7 mouse cellular contexts compared by ENCODE assay signal in the genomic region with DNA sequence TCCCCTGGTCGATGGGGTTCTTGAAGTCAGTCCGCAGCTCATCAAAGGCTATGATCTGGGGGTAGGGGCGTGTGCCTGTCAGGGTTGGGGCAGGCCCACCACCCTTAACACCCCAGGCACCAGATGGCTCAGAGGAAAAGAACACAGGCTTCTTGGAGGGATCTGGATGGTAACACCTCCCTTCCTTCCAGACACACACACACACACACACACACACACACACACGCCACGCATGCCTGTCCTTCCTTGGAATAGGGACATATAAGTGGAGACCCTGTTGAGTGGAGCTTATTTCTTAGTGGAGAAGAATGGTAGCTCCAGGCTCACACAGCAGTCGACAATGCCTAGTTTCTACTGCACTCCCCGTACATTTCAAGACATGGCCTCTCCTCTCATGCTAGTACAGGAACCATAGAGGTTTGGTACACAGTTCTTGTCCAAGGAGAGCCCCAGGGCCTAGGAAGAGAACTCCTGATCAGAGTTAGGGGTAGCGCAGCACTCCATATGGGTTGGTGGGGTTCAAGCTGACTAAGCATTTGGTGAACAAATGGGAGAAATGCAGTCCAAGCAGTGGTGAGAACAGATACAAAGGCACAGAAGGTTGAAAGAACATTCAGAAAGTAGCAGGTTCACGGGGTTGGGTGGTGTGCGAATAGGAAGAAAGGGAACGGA. TPM values are rescaled to one million over a fixed set of nuclear protein-coding genes. Genes with fewer than 3 reads are reported as not detected.
DNase-seq lines count a peak whose midpoint lies in the region; ATAC-seq and TF ChIP-seq lines count a peak whose summit lies in the region.

No protein-coding gene starts in this region.

- DNase-seq in lung, postnatal 0 days (ENCODE audit: low spot score), result no peak
- DNase-seq in lung, postnatal 4 days, result no peak
- no peak for DNase-seq in forebrain, embryonic 11.5 days (ENCODE audit: low spot score)
- no peak for DNase-seq in hindbrain, postnatal 0 days (ENCODE audit: low spot score)
- DNase-seq in spleen, adult 12 weeks (ENCODE audit: low spot score), result no peak
- DNase-seq in ovary, postnatal 14 days (ENCODE audit: low spot score), result no peak

- no peak overlapping the region for H3K9ac ChIP-seq in lung, postnatal 0 days (replicated peaks; ENCODE audit: low read depth)
- H3K9ac ChIP-seq in forebrain, embryonic 11.5 days (ENCODE audit: low read length), result peak overlapping the region; percentile 6; the same call in 1 of the 2 replicates
- peak overlapping the region; percentile 39 for H3K9ac ChIP-seq in hindbrain, postnatal 0 days (replicated peaks; ENCODE audit: low read length)
- peak overlapping the region; percentile 92 for H3K9ac ChIP-seq in neural tube, embryonic 13.5 days

- no peak for TF ChIP-seq CTCF in lung, postnatal 0 days (IDR thresholded peaks at IDR 0.05)
- TF ChIP-seq CTCF in hindbrain, postnatal 0 days (IDR thresholded peaks at IDR 0.05; ENCODE audit: low read depth), result no peak

- 40% methylated on average over 11 of the region's 11 CpGs for WGBS in lung, postnatal 0 days
- WGBS in forebrain, embryonic 11.5 days, result 34% methylated on average over 11 of the region's 11 CpGs
- 23% methylated on average over 11 of the region's 11 CpGs for WGBS in hindbrain, postnatal 0 days
- WGBS in neural tube, embryonic 13.5 days, result 34% methylated on average over 11 of the region's 11 CpGs

- no peaks in the 10 kb centered on the region for H3K9me3 ChIP-seq in lung, postnatal 0 days (ENCODE audit: low read length)
- no peaks in the 10 kb centered on the region for H3K9me3 ChIP-seq in forebrain, embryonic 11.5 days (ENCODE audit: control insufficient read depth, low read length)
- no peaks in the 10 kb centered on the region for H3K9me3 ChIP-seq in hindbrain, postnatal 0 days (ENCODE audit: low read length)
- no peaks in the 10 kb centered on the region for H3K9me3 ChIP-seq in neural tube, embryonic 13.5 days

- H3K4me2 ChIP-seq in lung, postnatal 0 days (replicated peaks; ENCODE audit: low read depth, low read length), result no peak overlapping the region
- H3K4me2 ChIP-seq in forebrain, embryonic 11.5 days (ENCODE audit: low read depth, low read length, severe bottlenecking), result peak overlapping the region; percentile 46
- H3K4me2 ChIP-seq in hindbrain, postnatal 0 days (ENCODE audit: low read depth, low read length), result peak overlapping the region; percentile 85
- H3K4me2 ChIP-seq in neural tube, embryonic 13.5 days, result peak overlapping the region; percentile 60

- no peak for TF ChIP-seq EP300 in lung, postnatal 0 days (IDR thresholded peaks at IDR 0.05)

- no peak overlapping the region for H3K4me3 ChIP-seq in lung, postnatal 0 days (ENCODE audit: low read depth, low read length)
- H3K4me3 ChIP-seq in forebrain, embryonic 11.5 days (ENCODE audit: low read depth, low read length), result peak overlapping the region; percentile 18
- peak overlapping the region; percentile 28 for H3K4me3 ChIP-seq in hindbrain, postnatal 0 days (ENCODE audit: low read length)
- H3K4me3 ChIP-seq in neural tube, embryonic 13.5 days, result peak overlapping the region; percentile 61

- 0 out of 2 replicates have a peak, but pooled peaks have one; percentile 2 for ATAC-seq in lung, postnatal 0 days
- ATAC-seq in forebrain, embryonic 11.5 days (replicated peaks; ENCODE audit: low FRiP score), result peak; percentile 13
- peak; percentile 0; the same call in 1 of the 2 replicates for ATAC-seq in hindbrain, postnatal 0 days
- ATAC-seq in neural tube, embryonic 13.5 days (ENCODE audit: low read depth), result peak; percentile 20

- no peak overlapping the region for H3K27ac ChIP-seq in lung, postnatal 0 days (ENCODE audit: low read length)
- peak overlapping the region; percentile 15; the same call in 1 of the 2 replicates for H3K27ac ChIP-seq in forebrain, embryonic 11.5 days (ENCODE audit: low read depth, low read length)
- peak overlapping the region; percentile 94 for H3K27ac ChIP-seq in hindbrain, postnatal 0 days
- H3K27ac ChIP-seq in neural tube, embryonic 13.5 days (replicated peaks), result peak overlapping the region; percentile 92

- H3K4me1 ChIP-seq in lung, postnatal 0 days (ENCODE audit: insufficient read depth, low read depth, low read length), result peaks cover 4% of the 10 kb centered on the region; the same call in 1 of the 2 replicates
- peaks cover 23% of the 10 kb centered on the region for H3K4me1 ChIP-seq in forebrain, embryonic 11.5 days (replicated peaks; ENCODE audit: control insufficient read depth, insufficient read depth, low read length)
- H3K4me1 ChIP-seq in hindbrain, postnatal 0 days (ENCODE audit: insufficient read depth, low read length), result peaks cover 37% of the 10 kb centered on the region
- H3K4me1 ChIP-seq in neural tube, embryonic 13.5 days (replicated peaks), result peaks cover 69% of the 10 kb centered on the region

- H3K36me3 ChIP-seq in lung, postnatal 0 days (ENCODE audit: insufficient read depth, low read length), result peaks cover 13% of the 10 kb centered on the region; the same call in 1 of the 2 replicates
- H3K36me3 ChIP-seq in forebrain, embryonic 11.5 days (ENCODE audit: control insufficient read depth, insufficient read depth, low read length), result no peaks in the 10 kb centered on the region
- H3K36me3 ChIP-seq in hindbrain, postnatal 0 days (ENCODE audit: insufficient read depth, low read length), result peaks cover 16% of the 10 kb centered on the region; the same call in 1 of the 2 replicates
- H3K36me3 ChIP-seq in neural tube, embryonic 13.5 days, result peaks cover 47% of the 10 kb centered on the region

- H3K27me3 ChIP-seq in lung, postnatal 0 days (replicated peaks; ENCODE audit: insufficient read depth, low read length), result no peaks in the 10 kb centered on the region
- H3K27me3 ChIP-seq in forebrain, embryonic 11.5 days (ENCODE audit: control insufficient read depth, insufficient read depth, low read length), result no peaks in the 10 kb centered on the region
- no peaks in the 10 kb centered on the region for H3K27me3 ChIP-seq in hindbrain, postnatal 0 days (ENCODE audit: insufficient read depth, low read length)
- H3K27me3 ChIP-seq in neural tube, embryonic 13.5 days, result no peaks in the 10 kb centered on the region

RNA-seq across cellular contexts. Expression of a gene that starts 3.4 kb away (rescaled TPM):
- 0.70 and 0.89 TPM in 2 replicates for polyA plus RNA-seq in lung, postnatal 0 days (2015; fragmentation: Nextera tagmentation; extraction: Ambion mirVana)
- polyA plus RNA-seq in forebrain, embryonic 11.5 days (2014; fragmentation: Nextera tagmentation; extraction: Ambion mirVana), result 93.2 and 112 TPM in 2 replicates
- total RNA-seq in hindbrain, postnatal 0 days (2014; rRNA removed), result 549 and 573 TPM in 2 replicates
- 358 and 397 TPM in 2 replicates for polyA plus RNA-seq in hindbrain, postnatal 0 days (2015; fragmentation: Nextera tagmentation; extraction: Ambion mirVana)
- 267 and 318 TPM in 2 replicates for polyA plus RNA-seq in neural tube, embryonic 13.5 days (2015; fragmentation: Nextera tagmentation; extraction: Ambion mirVana)

RNA-seq across cellular contexts. Expression of a gene that starts 6.5 kb away (rescaled TPM):
- 93.3 and 105 TPM in 2 replicates for polyA plus RNA-seq in lung, postnatal 0 days (2015; fragmentation: Nextera tagmentation; extraction: Ambion mirVana)
- polyA plus RNA-seq in forebrain, embryonic 11.5 days (2014; fragmentation: Nextera tagmentation; extraction: Ambion mirVana), result 69.5 and 75.8 TPM in 2 replicates
- total RNA-seq in hindbrain, postnatal 0 days (2014; rRNA removed), result 59.7 and 69.0 TPM in 2 replicates
- 66.6 and 68.0 TPM in 2 replicates for polyA plus RNA-seq in hindbrain, postnatal 0 days (2015; fragmentation: Nextera tagmentation; extraction: Ambion mirVana)
- 51.3 and 67.5 TPM in 2 replicates for polyA plus RNA-seq in neural tube, embryonic 13.5 days (2015; fragmentation: Nextera tagmentation; extraction: Ambion mirVana)

RNA-seq across cellular contexts. Expression of a gene that starts 9.6 kb away (rescaled TPM):
- 4.1 and 4.5 TPM in 2 replicates for polyA plus RNA-seq in lung, postnatal 0 days (2015; fragmentation: Nextera tagmentation; extraction: Ambion mirVana)
- 1.2 and 1.8 TPM in 2 replicates for polyA plus RNA-seq in forebrain, embryonic 11.5 days (2014; fragmentation: Nextera tagmentation; extraction: Ambion mirVana)
- 68.9 and 76.6 TPM in 2 replicates for total RNA-seq in hindbrain, postnatal 0 days (2014; rRNA removed)
- polyA plus RNA-seq in hindbrain, postnatal 0 days (2015; fragmentation: Nextera tagmentation; extraction: Ambion mirVana), result 61.0 and 71.5 TPM in 2 replicates
- 8.4 and 10.1 TPM in 2 replicates for polyA plus RNA-seq in neural tube, embryonic 13.5 days (2015; fragmentation: Nextera tagmentation; extraction: Ambion mirVana)

RNA-seq across cellular contexts. Expression of a gene that starts 12.0 kb away (rescaled TPM):
- 228 and 240 TPM in 2 replicates for polyA plus RNA-seq in lung, postnatal 0 days (2015; fragmentation: Nextera tagmentation; extraction: Ambion mirVana)
- 250 and 262 TPM in 2 replicates for polyA plus RNA-seq in forebrain, embryonic 11.5 days (2014; fragmentation: Nextera tagmentation; extraction: Ambion mirVana)
- total RNA-seq in hindbrain, postnatal 0 days (2014; rRNA removed), result 272 and 291 TPM in 2 replicates
- 229 and 230 TPM in 2 replicates for polyA plus RNA-seq in hindbrain, postnatal 0 days (2015; fragmentation: Nextera tagmentation; extraction: Ambion mirVana)
- polyA plus RNA-seq in neural tube, embryonic 13.5 days (2015; fragmentation: Nextera tagmentation; extraction: Ambion mirVana), result 211 and 234 TPM in 2 replicates

RNA-seq across cellular contexts. Expression of a gene that starts 23.5 kb away (rescaled TPM):
- 10.1 and 10.8 TPM in 2 replicates for polyA plus RNA-seq in lung, postnatal 0 days (2015; fragmentation: Nextera tagmentation; extraction: Ambion mirVana)
- polyA plus RNA-seq in forebrain, embryonic 11.5 days (2014; fragmentation: Nextera tagmentation; extraction: Ambion mirVana), result 35.3 and 38.5 TPM in 2 replicates
- total RNA-seq in hindbrain, postnatal 0 days (2014; rRNA removed), result 191 and 227 TPM in 2 replicates
- 75.6 and 76.6 TPM in 2 replicates for polyA plus RNA-seq in hindbrain, postnatal 0 days (2015; fragmentation: Nextera tagmentation; extraction: Ambion mirVana)
- polyA plus RNA-seq in neural tube, embryonic 13.5 days (2015; fragmentation: Nextera tagmentation; extraction: Ambion mirVana), result 73.7 and 80.2 TPM in 2 replicates

Comparison
In these comparisons a context has a peak if more than half of its experiments do, and no peak if none do; other contexts are left out.
1. RNA of a gene that starts 3.4 kb away (polyA plus RNA-seq): 358 to 397 TPM in hindbrain, postnatal 0 days, 267 to 318 TPM in neural tube, embryonic 13.5 days and 93.2 to 112 TPM in forebrain, embryonic 11.5 days; 0.70 to 0.89 TPM in lung, postnatal 0 days; every median in the first group is over 10 times any median in the second.
2. Peak in every context shown above with its lines, with median percentiles within 50 percentile points of each other: ATAC-seq.